In the genomic region with DNA sequence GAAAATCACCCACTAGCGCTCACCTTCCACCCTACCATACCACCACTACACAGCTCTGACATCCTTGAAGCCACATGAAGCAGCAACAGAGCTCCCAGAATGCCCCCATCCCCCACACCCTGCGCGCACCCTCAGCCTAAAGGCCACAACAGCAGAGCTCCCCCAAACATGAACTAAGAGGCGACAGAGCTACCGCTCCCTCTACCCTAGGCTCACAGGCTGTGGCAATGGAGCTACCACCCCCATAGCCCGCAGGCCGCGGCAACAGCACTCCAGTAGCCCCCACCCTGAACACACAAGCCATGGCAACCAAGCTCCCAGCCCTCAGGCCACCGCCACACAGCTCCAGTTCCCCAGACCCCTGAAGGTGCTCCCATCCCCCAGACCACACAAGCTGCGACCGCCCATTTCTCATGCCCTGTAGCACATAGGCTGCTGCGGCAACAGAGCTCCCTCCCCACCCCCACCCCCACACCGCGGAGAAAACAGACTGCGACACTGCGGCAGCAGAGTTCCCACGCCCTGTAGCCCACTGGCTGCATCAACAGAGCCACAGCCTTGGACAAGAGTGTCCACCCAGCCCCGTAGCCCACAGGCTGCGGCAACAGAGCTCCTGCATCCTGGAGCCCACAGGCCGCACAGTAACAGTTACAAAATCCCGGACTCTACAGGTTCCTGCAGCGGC, we compare ENCODE assay signal across 8 mouse cellular contexts. TPM values are rescaled to one million over a fixed set of nuclear protein-coding genes. Genes with fewer than 3 reads are reported as not detected.
DNase-seq lines count a peak whose midpoint lies in the region; ATAC-seq and TF ChIP-seq lines count a peak whose summit lies in the region.

No protein-coding gene starts in this region.

- H3K4me1 ChIP-seq in heart, embryonic 10.5 days = no peaks in the 10 kb centered on the region; the same call in 1 of the 2 replicates
- H3K4me1 ChIP-seq in kidney, embryonic 14.5 days (ENCODE audit: control insufficient read depth, insufficient read depth, low read length) = no peaks in the 10 kb centered on the region
- no peaks in the 10 kb centered on the region for H3K4me1 ChIP-seq in limb, embryonic 13.5 days

- H3K4me2 ChIP-seq in kidney, embryonic 14.5 days (replicated peaks; ENCODE audit: low read depth, low read length) = peak overlapping the region; percentile 51
- H3K4me2 ChIP-seq in limb, embryonic 13.5 days (replicated peaks) = peak overlapping the region; percentile 65
- H3K4me2 ChIP-seq in myocyte (ENCODE audit: low read depth) = peak overlapping the region; percentile 48

- no peak overlapping the region for H3ac ChIP-seq in myocyte (ENCODE audit: control insufficient read depth, insufficient read length)

- no peaks in the 10 kb centered on the region for H3K79me2 ChIP-seq in myocyte (ENCODE audit: control insufficient read depth, insufficient read depth)

- TF ChIP-seq POLR2A in myocyte (IDR thresholded peaks at IDR 0.05; ENCODE audit: insufficient read length, low read depth) = no peak

- H3K9ac ChIP-seq in kidney, embryonic 14.5 days (ENCODE audit: low read depth, low read length) = peak overlapping the region; percentile 55
- peak overlapping the region; percentile 66 for H3K9ac ChIP-seq in limb, embryonic 13.5 days

- H3K9me3 ChIP-seq in heart, embryonic 10.5 days = peaks cover 23% of the 10 kb centered on the region
- H3K9me3 ChIP-seq in kidney, embryonic 14.5 days (ENCODE audit: control insufficient read depth, low read length) = peaks cover 18% of the 10 kb centered on the region
- peaks cover 23% of the 10 kb centered on the region for H3K9me3 ChIP-seq in limb, embryonic 13.5 days

- H3K36me3 ChIP-seq in heart, embryonic 10.5 days = no peaks in the 10 kb centered on the region
- H3K36me3 ChIP-seq in kidney, embryonic 14.5 days (ENCODE audit: control insufficient read depth, insufficient read depth, low read length) = no peaks in the 10 kb centered on the region
- H3K36me3 ChIP-seq in limb, embryonic 13.5 days = no peaks in the 10 kb centered on the region
- H3K36me3 ChIP-seq in myocyte (ENCODE audit: control insufficient read depth, insufficient read depth) = no peaks in the 10 kb centered on the region

- H3K27me3 ChIP-seq in heart, embryonic 10.5 days (ENCODE audit: insufficient read depth, poor library complexity, severe bottlenecking) = no peaks in the 10 kb centered on the region
- no peaks in the 10 kb centered on the region for H3K27me3 ChIP-seq in kidney, embryonic 14.5 days (ENCODE audit: control insufficient read depth, insufficient read depth, low read length)
- no peaks in the 10 kb centered on the region for H3K27me3 ChIP-seq in limb, embryonic 13.5 days
- H3K27me3 ChIP-seq in myocyte (ENCODE audit: control insufficient read depth, insufficient read depth, insufficient read length) = no peaks in the 10 kb centered on the region

- H3K4me3 ChIP-seq in heart, embryonic 10.5 days = peak overlapping the region; percentile 66
- peak overlapping the region; percentile 43 for H3K4me3 ChIP-seq in kidney, embryonic 14.5 days (ENCODE audit: low read length)
- H3K4me3 ChIP-seq in limb, embryonic 13.5 days = peak overlapping the region; percentile 57
- peak overlapping the region; percentile 35 for H3K4me3 ChIP-seq in myocyte

- peak; percentile 95 for ATAC-seq in kidney, embryonic 14.5 days (ENCODE audit: low FRiP score, low TSS enrichment)
- peak; percentile 86 for ATAC-seq in limb, embryonic 13.5 days (ENCODE audit: low FRiP score, low read depth)

- peak; percentile 20 for DNase-seq in urinary bladder, adult 2 months (ENCODE audit: low spot score)
- no peak for DNase-seq in urinary bladder, postnatal 10 days (ENCODE audit: low spot score)
- DNase-seq in embryo, embryonic 10 days (ENCODE audit: low spot score) = peak; percentile 79
- peak; percentile 82 for DNase-seq in heart, embryonic 10.5 days (ENCODE audit: low spot score)
- peak; percentile 52 for DNase-seq in yolk sac, embryonic 10.5 days (ENCODE audit: low spot score)

- 58% methylated on average over 22 of the region's 22 CpGs for WGBS in heart, embryonic 10.5 days
- WGBS in kidney, embryonic 14.5 days = 53% methylated on average over 22 of the region's 22 CpGs
- WGBS in limb, embryonic 13.5 days = 50% methylated on average over 22 of the region's 22 CpGs

- peak overlapping the region; percentile 83 for H3K27ac ChIP-seq in heart, embryonic 10.5 days
- no peak overlapping the region for H3K27ac ChIP-seq in kidney, embryonic 14.5 days (ENCODE audit: low read depth, low read length)
- H3K27ac ChIP-seq in limb, embryonic 13.5 days = peak overlapping the region; percentile 15; the same call in 1 of the 2 replicates

TF ChIP-seq in myocyte, 11 proteins besides CTCF, POLR2A, EP300 and RAD21:
- TF ChIP-seq MAX (IDR thresholded peaks at IDR 0.05; ENCODE audit: low read depth) (no peak), POLR2AphosphoS2 (IDR thresholded peaks at IDR 0.05; ENCODE audit: insufficient read length, low read depth) (no peak), TCF12 (IDR thresholded peaks at IDR 0.05; ENCODE audit: insufficient read depth, poor library complexity, severe bottlenecking) (no peak), SRF (IDR thresholded peaks at IDR 0.05; ENCODE audit: control insufficient read depth, insufficient read length, low read depth) (no peak), MYOG (IDR thresholded peaks at IDR 0.05; ENCODE audit: control insufficient read depth in 1 of 3, insufficient read depth in 1 of 3, insufficient read length in 2 of 3, low read depth in 2 of 3) (no peak), USF1 (IDR thresholded peaks at IDR 0.05; ENCODE audit: low read depth) (no peak), REST (IDR thresholded peaks at IDR 0.05; ENCODE audit: insufficient read depth, insufficient read length) (no peak)

RNA-seq across cellular contexts. Expression of gene Snurf, which starts 0.8 kb away (rescaled TPM):
- polyA plus RNA-seq in urinary bladder, adult 2 months (2012; rRNA removed) = not detected in 2 replicates
- polyA plus RNA-seq in heart, embryonic 10.5 days (2016; fragmentation: Nextera tagmentation; extraction: Ambion mirVana) = 42.9 and 46.9 TPM in 2 replicates
- 21.6 and 25.3 TPM in 2 replicates for polyA plus RNA-seq in kidney, embryonic 14.5 days (2014; fragmentation: Nextera tagmentation; extraction: Ambion mirVana)
- 32.4 and 32.9 TPM in 2 replicates for polyA plus RNA-seq in limb, embryonic 13.5 days (2015; fragmentation: Nextera tagmentation; extraction: Ambion mirVana)
- not detected for polyA plus RNA-seq in myocyte (2012; fragmentation: generic; extraction: Trizol)

RNA-seq across cellular contexts. Expression of gene Gm38393, which starts 0.8 kb away (rescaled TPM):
- polyA plus RNA-seq in urinary bladder, adult 2 months (2012; rRNA removed) = 0.99 and 1.2 TPM in 2 replicates
- polyA plus RNA-seq in heart, embryonic 10.5 days (2016; fragmentation: Nextera tagmentation; extraction: Ambion mirVana) = 0.18 and 0.36 TPM in 2 replicates
- polyA plus RNA-seq in kidney, embryonic 14.5 days (2014; fragmentation: Nextera tagmentation; extraction: Ambion mirVana) = 0.89 and 1.1 TPM in 2 replicates
- polyA plus RNA-seq in limb, embryonic 13.5 days (2015; fragmentation: Nextera tagmentation; extraction: Ambion mirVana) = 0.23 and 0.39 TPM in 2 replicates
- polyA plus RNA-seq in myocyte (2012; fragmentation: generic; extraction: Trizol) = 0.14 TPM

Comparison
In these comparisons a context has a peak if more than half of its experiments do, and no peak if none do; other contexts are left out.
1. RNA of gene Snurf, which starts 0.8 kb away (polyA plus RNA-seq): 42.9 to 46.9 TPM in heart, embryonic 10.5 days, 32.4 to 32.9 TPM in limb, embryonic 13.5 days and 21.6 to 25.3 TPM in kidney, embryonic 14.5 days; not detected in urinary bladder, adult 2 months and not detected in myocyte (single experiment); every median in the first group is over 10 times any median in the second.
2. Peak in every context shown above with its lines, with median percentiles within 50 percentile points of each other: H3K4me3 ChIP-seq and H3K4me2 ChIP-seq.